Mouse (Mus musculus) heart, embryonic 12.5 days (tissue): ENCODE measurements around the gene Zfp292. TPM values are rescaled to one million over a fixed set of nuclear protein-coding genes. Genes with fewer than 3 reads are reported as not detected.

Experiments used
- ATAC-seq: fragments of 200-750 bp; cut with Nextera tagmentation; 2 replicates; pipeline ENCODE4 v1.8.0; 2017; ENCODE audit warnings: moderate TSS enrichment, moderate library complexity; ENCODE audit not compliant: insufficient number of reproducible peaks, low FRiP score
- H3K27ac ChIP-seq: fragments of 300-500 bp; sonication (generic); 2 replicates; pipeline ENCODE4 v1.5.1; 2016; ENCODE audit warnings: mild to moderate bottlenecking, moderate library complexity; ENCODE audit not compliant: poor library complexity, severe bottlenecking
- H3K27me3 ChIP-seq: fragments of 300-500 bp; sonication (generic); replicated peaks from 2 replicates; pipeline ENCODE4 v1.6.1; 2016; ENCODE audit warnings: mild to moderate bottlenecking, moderate library complexity
- H3K36me3 ChIP-seq: fragments of 300-500 bp; sonication (generic); 2 replicates; pipeline ENCODE4 v1.6.1; 2016; ENCODE audit warnings: mild to moderate bottlenecking, moderate library complexity
- H3K4me1 ChIP-seq: fragments of 300-500 bp; sonication (generic); replicated peaks from 2 replicates; pipeline ENCODE4 v1.6.1; 2016; ENCODE audit warnings: mild to moderate bottlenecking
- H3K4me2 ChIP-seq: fragments of 300-500 bp; sonication (generic); 2 replicates; pipeline ENCODE4 v1.6.1; 2016; ENCODE audit warnings: mild to moderate bottlenecking, moderate library complexity
- H3K4me3 ChIP-seq: fragments of 300-500 bp; sonication (generic); 2 replicates; pipeline ENCODE4 v1.5.1; 2016; ENCODE audit warnings: mild to moderate bottlenecking
- H3K9ac ChIP-seq: fragments of 300-500 bp; sonication (generic); 2 replicates; pipeline ENCODE4 v1.6.1; 2016; ENCODE audit warnings: mild to moderate bottlenecking, moderate library complexity
- H3K9me3 ChIP-seq: fragments of 300-500 bp; sonication (generic); replicated peaks from 2 replicates; pipeline ENCODE4 v1.6.1; 2016; ENCODE audit warnings: mild to moderate bottlenecking, moderate library complexity
- WGBS: fragments of 180-500 bp; shearing (Covaris S2); methylation state at CpG from one replicate; pipeline ENCODE4 v1.1.7; 2016; 5-methylcytosine and 5-hydroxymethylcytosine counted together
- polyA plus RNA-seq: library from polyadenylated mRNA; unstranded; fragments of >200 nt; fragmentation: Nextera tagmentation; extraction: Ambion mirVana; gene quantifications from 2 replicates; pipeline ENCODE4 v1.2.1, GENCODE M21; 2016

The Zfp292 gene
- polyA plus RNA-seq, 1 experiment from 2014 or later: 18.6 TPM

GRCm38 (mm10) chr4:34796294-34796693, 86.5 kb downstream of the Zfp292 start:
- Histone ChIP-seq H3K9ac (no peak overlapping the region), H3K4me3 (no peak overlapping the region), H3K36me3 (no peaks in the 10 kb centered on the region), H3K4me2 (no peak overlapping the region), H3K27ac (no peak overlapping the region), H3K27me3 (no peaks in the 10 kb centered on the region), H3K4me1 (no peaks in the 10 kb centered on the region), H3K9me3 (no peaks in the 10 kb centered on the region)
- ATAC-seq: no peak
- WGBS: 87% methylated on average over 5 of the region's 5 CpGs

DNA sequence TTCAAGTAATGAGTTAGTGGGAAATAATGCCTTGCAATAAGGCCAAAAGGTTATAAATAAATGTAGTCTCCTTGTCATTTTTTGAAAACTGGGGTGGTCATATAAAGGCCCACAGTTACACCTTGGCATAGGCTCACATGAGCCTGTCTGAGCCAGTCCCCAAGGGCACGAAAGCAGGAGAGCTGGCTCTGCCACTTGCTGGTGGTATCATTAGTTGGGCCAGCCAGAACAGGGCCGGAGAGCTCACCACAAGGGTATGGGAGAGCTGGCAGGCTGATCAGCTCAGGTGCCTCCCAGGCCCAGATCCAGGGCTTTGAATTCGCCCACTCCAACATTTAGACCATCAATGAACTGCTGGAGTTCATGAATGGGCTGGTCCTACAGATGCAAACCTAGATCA, 96.3 kb downstream of the Zfp292 start:
- 0 out of 2 replicates have a peak, but pooled peaks cover 2% of the 10 kb centered on the region for H3K4me1 ChIP-seq
- no peak for ATAC-seq
- 87% methylated on average over 3 of the region's 3 CpGs for WGBS
- H3K36me3 ChIP-seq: no peaks in the 10 kb centered on the region
- H3K4me3 ChIP-seq: no peak overlapping the region
- H3K27ac ChIP-seq: no peak overlapping the region
- no peaks in the 10 kb centered on the region for H3K9me3 ChIP-seq
- H3K4me2 ChIP-seq: no peak overlapping the region
- no peaks in the 10 kb centered on the region for H3K27me3 ChIP-seq
- no peak overlapping the region for H3K9ac ChIP-seq

DNA sequence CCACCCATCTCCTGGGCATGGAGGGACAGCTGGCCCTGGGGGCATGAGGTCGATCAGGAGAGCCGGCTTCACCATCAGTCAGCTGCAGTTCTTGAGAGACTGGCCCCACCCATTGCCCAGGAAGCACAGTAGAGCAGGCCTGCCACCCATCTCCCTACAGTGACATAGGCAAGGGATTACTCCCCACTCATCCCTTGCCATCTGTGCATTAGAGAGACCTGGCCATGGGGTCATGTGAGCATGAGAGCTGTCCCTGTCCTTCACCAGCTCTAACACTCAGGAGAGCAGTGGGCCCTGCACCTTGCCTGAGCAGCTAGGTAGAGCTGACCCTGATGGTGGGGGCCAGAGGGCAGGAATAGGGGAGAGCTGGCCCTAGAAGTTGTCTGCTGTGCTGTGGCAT, 97.1 kb downstream of the Zfp292 start:
- 79% methylated on average over 2 of the region's 2 CpGs for WGBS
- no peak for ATAC-seq
- Histone ChIP-seq H3K27ac (no peak overlapping the region), H3K9me3 (no peaks in the 10 kb centered on the region), H3K4me1 (0 out of 2 replicates have a peak, but pooled peaks cover 2% of the 10 kb centered on the region), H3K4me3 (no peak overlapping the region), H3K27me3 (no peaks in the 10 kb centered on the region), H3K4me2 (no peak overlapping the region), H3K9ac (no peak overlapping the region), H3K36me3 (no peaks in the 10 kb centered on the region)

DNA sequence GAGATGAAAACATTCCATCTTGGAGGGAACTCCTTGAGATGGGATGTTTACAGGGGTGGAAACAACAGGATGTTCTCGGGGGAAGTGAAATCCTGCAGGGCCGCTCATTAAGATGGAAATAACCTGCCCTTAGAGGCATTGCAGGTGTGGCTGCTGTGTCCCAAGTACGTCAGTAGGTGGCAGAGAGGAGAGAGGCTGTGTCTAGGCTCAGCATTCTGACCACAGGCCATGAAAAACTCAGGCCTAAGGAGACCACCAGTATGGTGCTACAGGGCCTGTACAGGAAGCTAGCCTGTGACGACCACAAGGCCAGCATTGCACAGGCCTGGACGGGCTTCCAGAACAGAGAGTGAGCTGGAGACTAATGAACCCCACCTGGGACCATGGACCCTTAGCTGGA, 97.9 kb downstream of the Zfp292 start:
- Histone ChIP-seq H3K4me1 (0 out of 2 replicates have a peak, but pooled peaks cover 2% of the 10 kb centered on the region), H3K4me3 (no peak overlapping the region), H3K27ac (no peak overlapping the region), H3K9ac (no peak overlapping the region), H3K4me2 (no peak overlapping the region), H3K9me3 (no peaks in the 10 kb centered on the region), H3K27me3 (no peaks in the 10 kb centered on the region), H3K36me3 (no peaks in the 10 kb centered on the region)
- ATAC-seq: no peak
- 46% methylated on average over 5 of the region's 5 CpGs for WGBS

- H3K27ac ChIP-seq: no peak overlapping the region
- no peaks in the 10 kb centered on the region for H3K36me3 ChIP-seq
- H3K9ac ChIP-seq: no peak overlapping the region
- H3K4me3 ChIP-seq: no peak overlapping the region
- no peaks in the 10 kb centered on the region for H3K9me3 ChIP-seq
- H3K4me2 ChIP-seq: no peak overlapping the region
- H3K4me1 ChIP-seq: 0 out of 2 replicates have a peak, but pooled peaks cover 2% of the 10 kb centered on the region
- ATAC-seq: no peak
- 29% methylated on average over 4 of the region's 4 CpGs for WGBS
- H3K27me3 ChIP-seq: no peaks in the 10 kb centered on the region
These were observed 100.0 kb downstream of the Zfp292 start for GRCm38 (mm10) chr4:34782730-34783129.

- H3K4me3 ChIP-seq: peak within 1 kb of the TSS; percentile 76
- ATAC-seq: peak; percentile 93
- 0 out of 2 replicates have a peak, but pooled peaks cover 5% of the 10 kb centered on the region for H3K4me1 ChIP-seq
- WGBS: 5% methylated on average over 40 of the region's 40 CpGs
- H3K9me3 ChIP-seq: no peaks in the 10 kb centered on the region
- no peaks in the 10 kb centered on the region for H3K36me3 ChIP-seq
- peak within 1 kb of the TSS; percentile 85 for H3K27ac ChIP-seq
- peak within 1 kb of the TSS; percentile 89 for H3K9ac ChIP-seq
- H3K27me3 ChIP-seq: no peaks in the 10 kb centered on the region
- H3K4me2 ChIP-seq: peak within 1 kb of the TSS; percentile 78
These were observed 104.9 kb downstream of the Zfp292 start, which contains the start of gene Smim8 for GRCm38 (mm10) chr4:34777677-34778527. TSS of gene Smim8 (minus strand) at chr4:34778423.

DNA sequence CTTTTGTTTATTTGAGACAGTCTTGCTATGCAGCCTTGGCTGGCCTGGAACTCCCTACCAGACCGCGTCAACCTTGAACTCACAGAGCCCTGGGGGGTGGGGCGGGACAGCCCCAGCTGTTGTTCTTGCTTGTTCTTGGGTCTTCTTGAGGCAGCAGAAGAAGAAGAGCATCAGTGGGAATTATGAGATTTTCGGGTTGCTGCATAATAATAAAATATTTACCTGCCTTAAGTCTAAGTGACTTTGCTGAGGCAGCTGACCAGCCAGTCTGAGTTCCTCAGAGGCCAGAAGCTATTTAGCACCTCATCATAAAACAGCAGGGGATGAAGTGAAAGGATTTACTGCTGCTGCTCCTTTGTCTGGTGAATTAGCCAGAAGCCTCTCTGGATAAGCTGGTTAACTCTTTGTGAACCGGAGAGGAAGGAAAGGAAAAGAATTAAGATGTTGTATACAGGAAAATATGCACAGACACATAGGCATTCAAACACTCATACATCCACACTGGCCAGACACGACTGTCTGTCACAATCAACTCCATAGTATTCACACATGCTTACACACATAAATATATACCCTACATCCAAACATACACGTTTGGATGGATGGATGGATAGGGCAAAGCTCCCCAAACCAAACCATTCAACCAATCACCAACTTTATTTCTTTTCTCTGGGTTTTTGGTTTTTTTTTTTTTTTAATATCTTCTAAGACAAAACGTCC, 110.9 kb downstream of the Zfp292 start:
- WGBS: 22% methylated on average over 8 of the region's 8 CpGs
- no peak for ATAC-seq
- H3K9me3 ChIP-seq: no peaks in the 10 kb centered on the region

GRCm38 (mm10) chr4:34756163-34756562, 126.6 kb downstream of the Zfp292 start, which contains the start of gene Gm136:
TSS of gene Gm136 (minus strand) at chr4:34756263.
- Histone ChIP-seq H3K36me3 (no peaks in the 10 kb centered on the region), H3K4me3 (no peak within 1 kb of the TSS), H3K9me3 (no peaks in the 10 kb centered on the region), H3K27ac (no peak within 1 kb of the TSS), H3K9ac (no peak within 1 kb of the TSS), H3K4me1 (no peaks in the 10 kb centered on the region), H3K4me2 (no peak within 1 kb of the TSS), H3K27me3 (no peaks in the 10 kb centered on the region)
- WGBS: 86% methylated on average over 1 of the region's 1 CpGs
- no peak for ATAC-seq

More for the DNA sequence above, 110.9 kb downstream of the Zfp292 start:
- peaks cover 19% of the 10 kb centered on the region for H3K36me3 ChIP-seq
- H3K4me3 ChIP-seq: no peak overlapping the region
- no peak overlapping the region for H3K4me2 ChIP-seq
- no peaks in the 10 kb centered on the region for H3K4me1 ChIP-seq
- H3K27me3 ChIP-seq: no peaks in the 10 kb centered on the region
- H3K27ac ChIP-seq: no peak overlapping the region
- no peak overlapping the region for H3K9ac ChIP-seq

Other genes starting within 250 kb of the Zfp292 start
- 46.1 and 48.6 TPM in 2 replicates for gene Slc35a1, start 195.5 kb downstream of the Zfp292 start, polyA plus RNA-seq
- 0.15 TPM in 1 of 2 replicates, not detected in the other for gene Cfap206, start 152.8 kb downstream of the Zfp292 start, polyA plus RNA-seq
- gene Gm136, start 126.7 kb downstream of the Zfp292 start, polyA plus RNA-seq: not detected in 2 replicates
- gene Smim8, start 104.5 kb downstream of the Zfp292 start, polyA plus RNA-seq: 53.7 TPM in 2 replicates
- gene Cga, start 10.8 kb upstream of the Zfp292 start, polyA plus RNA-seq: not detected in 2 replicates